Mouse (Mus musculus) kidney, adult 2 months (tissue): ENCODE data around the gene Mpv17l2. TPM values are rescaled to one million over a fixed set of nuclear protein-coding genes. Genes with fewer than 3 reads are reported as not detected.

Source experiments
- DNase-seq: peaks from one replicate; pipeline ENCODE4 v3.0.0; 2021
- H3K27ac ChIP-seq: fragments of 200-500 bp; 2 replicates; pipeline ENCODE4 v1.5.1; 2012; ENCODE audit warnings: low read depth, low read length, control low read depth, inconsistent platforms; ENCODE audit not compliant: insufficient read depth
- H3K27me3 ChIP-seq: fragments of 200-500 bp; replicated peaks from 2 replicates; pipeline ENCODE4 v1.6.1; 2012; ENCODE audit warnings: mild to moderate bottlenecking, moderate library complexity, low read length, inconsistent platforms; ENCODE audit not compliant: control insufficient read depth, insufficient read depth
- H3K36me3 ChIP-seq: fragments of 200-500 bp; 2 replicates; pipeline ENCODE4 v1.6.1; 2012; ENCODE audit warnings: mild to moderate bottlenecking, moderate library complexity, low read length, inconsistent platforms; ENCODE audit not compliant: control insufficient read depth, insufficient read depth
- H3K4me1 ChIP-seq: fragments of 200-500 bp; 2 replicates; pipeline ENCODE4 v1.6.1; 2011; ENCODE audit warnings: low read length; ENCODE audit not compliant: control insufficient read depth, insufficient read depth
- H3K4me3 ChIP-seq: fragments of 200-500 bp; 2 replicates; pipeline ENCODE4 v1.5.1; 2011; ENCODE audit warnings: mild to moderate bottlenecking, low read depth, low read length, control low read depth; ENCODE audit not compliant: insufficient read depth
- CTCF ChIP-seq: fragments of 200-500 bp; conservative IDR thresholded peaks from 2 replicates; pipeline ENCODE4 v1.5.1; 2011; ENCODE audit warnings: low read depth, mild to moderate bottlenecking, control low read depth, low read length, moderate library complexity, mixed read lengths; ENCODE audit not compliant: insufficient read depth, insufficient read length
- POLR2A ChIP-seq: fragments of 200-500 bp; IDR thresholded peaks from one replicate; pipeline ENCODE4 v1.6.1; 2011; ENCODE audit warnings: low read depth, low read length, control low read depth
- WGBS: fragments of 180-500 bp; shearing (Covaris S2); methylation state at CpG from one replicate; pipeline ENCODE4 v1.1.7; 2018; 5-methylcytosine and 5-hydroxymethylcytosine counted together
- polyA plus RNA-seq: library from polyadenylated mRNA; depleted of rRNA; stranded (reverse); fragments of >200 nt; gene quantifications from 2 replicates; pipeline ENCODE4 v1.2.3, GENCODE M21; 2012

Gene Mpv17l2
- polyA plus RNA-seq, 1 experiment = 73.4 TPM

GRCm38 (mm10) chr8:70787941-70788667, 27.4 kb upstream of the Mpv17l2 start:
- H3K27ac ChIP-seq = no peak overlapping the region

GRCm38 (mm10) chr8:70787051-70787445, 26.3 kb upstream of the Mpv17l2 start:
- H3K27ac ChIP-seq = no peak overlapping the region
- WGBS = 83% methylated on average over 3 of the region's 3 CpGs
- no peaks in the 10 kb centered on the region; the same call in 1 of the 2 replicates for H3K36me3 ChIP-seq
- peaks cover 6% of the 10 kb centered on the region; the same call in 1 of the 2 replicates for H3K4me1 ChIP-seq
- DNase-seq = no peak
- H3K4me3 ChIP-seq = no peak overlapping the region
- H3K27me3 ChIP-seq = no peaks in the 10 kb centered on the region
- TF ChIP-seq CTCF (no peak), POLR2A (no peak)

More at GRCm38 (mm10) chr8:70787941-70788667, 27.4 kb upstream of the Mpv17l2 start:
- no peaks in the 10 kb centered on the region; the same call in 1 of the 2 replicates for H3K36me3 ChIP-seq
- 50% methylated on average over 30 of the region's 30 CpGs for WGBS
- no peak for TF ChIP-seq POLR2A
- no peak for TF ChIP-seq CTCF
- H3K4me3 ChIP-seq = no peak overlapping the region
- no peaks in the 10 kb centered on the region for H3K27me3 ChIP-seq
- DNase-seq = peak; percentile 37
- H3K4me1 ChIP-seq = peaks cover 10% of the 10 kb centered on the region; the same call in 1 of the 2 replicates

DNA sequence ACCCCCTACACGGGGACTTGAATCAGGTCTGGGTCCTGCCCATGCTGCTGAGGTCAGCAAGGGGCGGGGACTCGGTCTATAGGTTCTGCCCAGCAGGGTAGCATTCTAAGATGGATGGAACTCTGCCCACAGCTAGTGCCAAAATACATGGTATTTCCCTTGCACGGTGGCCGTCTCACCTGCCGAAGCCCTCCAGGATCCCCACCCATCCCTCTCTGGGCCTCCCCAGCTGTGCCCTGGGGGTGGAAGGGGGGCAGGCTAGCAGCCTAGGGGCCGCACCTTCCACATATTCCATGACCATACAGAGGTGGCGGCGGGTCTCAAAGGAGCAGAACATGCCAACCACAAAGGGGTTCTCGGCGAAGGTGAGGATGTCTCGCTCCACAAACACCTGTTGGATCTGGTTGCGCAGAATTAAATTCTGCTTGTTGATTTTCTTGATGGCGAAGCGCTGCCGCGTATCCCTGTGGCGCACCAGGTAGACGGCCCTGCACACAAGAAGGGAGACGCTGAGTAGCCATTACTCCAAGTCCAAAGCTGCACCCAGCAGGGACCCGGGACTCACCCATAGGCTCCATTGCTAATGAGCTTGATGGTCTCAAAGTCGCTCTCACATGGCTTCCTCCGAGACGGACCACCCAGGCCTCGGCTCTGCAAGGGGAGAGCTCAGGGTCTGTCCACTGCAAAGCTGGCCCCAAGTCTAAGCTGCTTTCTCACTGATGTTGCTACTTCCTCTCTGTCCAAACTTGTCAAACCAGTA, 25.7 kb upstream of the Mpv17l2 start:
- TF ChIP-seq CTCF (no peak), POLR2A (no peak)
- Histone ChIP-seq H3K36me3 (no peaks in the 10 kb centered on the region; the same call in 1 of the 2 replicates), H3K4me1 (peaks cover under 1% of the 10 kb centered on the region; the same call in 1 of the 2 replicates), H3K4me3 (no peak overlapping the region), H3K27ac (no peak overlapping the region), H3K27me3 (no peaks in the 10 kb centered on the region)
- 93% methylated on average over 25 of the region's 25 CpGs for WGBS
- DNase-seq = no peak

GRCm38 (mm10) chr8:70780093-70780492, 19.3 kb upstream of the Mpv17l2 start:
- WGBS = 79% methylated on average over 11 of the region's 11 CpGs
- H3K27me3 ChIP-seq = no peaks in the 10 kb centered on the region
- DNase-seq = no peak
- H3K4me1 ChIP-seq = peaks cover 15% of the 10 kb centered on the region; the same call in 1 of the 2 replicates
- TF ChIP-seq CTCF = no peak
- no peak for TF ChIP-seq POLR2A
- H3K27ac ChIP-seq = no peak overlapping the region
- no peak overlapping the region for H3K4me3 ChIP-seq
- H3K36me3 ChIP-seq = peaks cover 2% of the 10 kb centered on the region; the same call in 1 of the 2 replicates

DNA sequence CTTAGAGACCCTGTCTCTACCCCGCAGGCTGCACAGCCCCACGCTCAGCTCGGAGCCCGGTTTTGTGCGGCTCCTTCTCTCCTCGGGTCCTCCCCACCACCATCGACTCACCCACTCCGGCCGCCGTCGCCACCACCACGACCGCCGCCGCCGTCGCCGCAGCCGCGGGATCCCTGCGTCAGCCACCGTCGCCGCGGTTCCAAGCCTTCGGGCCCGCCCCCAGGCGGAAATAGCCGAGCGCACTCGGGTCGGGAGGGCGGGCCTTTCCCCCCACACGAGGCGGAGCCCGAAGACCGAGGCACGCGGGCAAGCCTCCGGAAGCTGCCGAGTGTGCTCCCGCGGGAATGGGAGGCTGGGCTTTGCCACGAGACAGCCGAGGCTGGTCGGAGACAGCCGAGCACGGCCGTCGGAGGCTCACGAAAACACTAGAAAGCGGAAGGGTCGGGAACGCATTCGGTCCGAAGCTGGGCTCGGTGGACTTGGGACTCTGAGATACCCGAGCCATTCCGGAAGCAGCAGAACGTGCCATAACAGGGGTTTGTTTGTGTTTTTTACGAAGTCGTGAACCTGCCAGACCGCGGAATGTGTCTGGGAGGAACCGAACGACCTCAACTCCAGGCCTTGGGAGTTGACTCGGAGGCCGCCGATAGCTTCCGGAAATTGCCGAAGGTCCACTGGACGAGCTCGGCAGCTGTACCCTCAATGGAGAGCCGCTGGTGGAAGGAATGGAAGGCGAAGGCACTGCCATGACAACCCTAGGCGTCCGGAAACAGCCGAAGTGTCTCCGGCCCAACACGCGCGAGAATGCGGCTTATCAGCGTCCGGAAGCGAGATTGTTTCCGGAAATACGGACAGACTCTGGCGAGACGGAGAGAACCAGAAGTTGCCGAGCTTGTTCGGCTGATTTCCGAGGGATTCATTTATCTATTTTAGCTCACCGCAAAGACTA, 16.0 kb upstream of the Mpv17l2 start, which contains the start of gene Pik3r2:
Gene Pik3r2, minus strand, starts transcription at position 218 of the 949 bp plus-strand sequence.
- no peaks in the 10 kb centered on the region for H3K27me3 ChIP-seq
- under 1% methylated on average over 93 of the region's 94 CpGs for WGBS
- peak within 1 kb of the TSS; percentile 93 for H3K27ac ChIP-seq
- DNase-seq = peak; percentile 98
- peaks cover 3% of the 10 kb centered on the region; the same call in 1 of the 2 replicates for H3K36me3 ChIP-seq
- peaks cover 20% of the 10 kb centered on the region; the same call in 1 of the 2 replicates for H3K4me1 ChIP-seq
- TF ChIP-seq CTCF (no peak; the same call in 1 of the 2 replicates), POLR2A (peak; percentile 36)
- H3K4me3 ChIP-seq = peak within 1 kb of the TSS; percentile 85

- Histone ChIP-seq H3K36me3 (peaks cover 3% of the 10 kb centered on the region; the same call in 1 of the 2 replicates), H3K4me1 (peaks cover 20% of the 10 kb centered on the region; the same call in 1 of the 2 replicates), H3K4me3 (peak overlapping the region; percentile 85), H3K27me3 (no peaks in the 10 kb centered on the region), H3K27ac (peak overlapping the region; percentile 53)
- 2% methylated on average over 34 of the region's 34 CpGs for WGBS
- TF ChIP-seq POLR2A (no peak), CTCF (no peak)
- DNase-seq = peak; percentile 25
These were observed 15.2 kb upstream of the Mpv17l2 start for GRCm38 (mm10) chr8:70775851-70776495.
